Mouse (Mus musculus): ENCODE data around the gene Pnkp. TPM values are rescaled to one million over a fixed set of nuclear protein-coding genes. Genes with fewer than 3 reads are reported as not detected.

Gene Pnkp
- total and polyA plus RNA-seq, 3 experiments: 14.8 to 41.6 (median 22.2) TPM

GRCm38 (mm10) chr7:44868919-44869696, 12.2 kb downstream of the Pnkp start:
- peaks cover 28% of the 10 kb centered on the region for H3K27me3 ChIP-seq (replicated peaks)
- H3K27ac ChIP-seq (ENCODE audit: insufficient read depth, low read depth): peak overlapping the region; percentile 31; the same call in 1 of the 2 replicates
- H3K9ac ChIP-seq (ENCODE audit: insufficient read depth, low read depth): peak overlapping the region; percentile 78
- no peaks in the 10 kb centered on the region for H3K9me3 ChIP-seq (replicated peaks; ENCODE audit: low read length)
- H3K4me1 ChIP-seq (ENCODE audit: control insufficient read depth in 1 of 2, insufficient read depth in 2 of 2): peaks cover 25 to 41% of the 10 kb centered on the region in 2 experiments
- DNase-seq (ENCODE audit: extremely low read depth): no peak
- H3K4me2 ChIP-seq (ENCODE audit: insufficient read depth, low read depth, poor library complexity, severe bottlenecking): peak overlapping the region; percentile 98
- peaks cover 11 to 24% of the 10 kb centered on the region in 2 experiments for H3K36me3 ChIP-seq (replicated peaks in 1 of 2; ENCODE audit: control insufficient read depth in 1 of 2, insufficient read depth in 1 of 2, low read length in 1 of 2)
- H3K79me2 ChIP-seq (replicated peaks; ENCODE audit: control insufficient read depth, extremely low read depth, insufficient read depth, poor library complexity, severe bottlenecking): no peaks in the 10 kb centered on the region
- TF ChIP-seq MXI1 (IDR thresholded peaks at IDR 0.05; ENCODE audit: low read depth, low read length) (peak; percentile 11; the same call in 1 of the 2 replicates), HCFC1 (IDR thresholded peaks at IDR 0.05; ENCODE audit: low read depth, low read length) (no peak), ZKSCAN1 (IDR thresholded peaks at IDR 0.05; ENCODE audit: borderline replicate concordance, low read depth, low read length) (no peak), NRF1 (IDR thresholded peaks at IDR 0.05; ENCODE audit: low read depth, low read length) (peak; percentile 53; the same call in 1 of the 2 replicates), ETS1 (conservative IDR thresholded peaks at IDR 0.05; ENCODE audit: low read depth, low read length) (0 out of 2 replicates have a peak, but pooled peaks have one; percentile 19)
- dilution Hi-C loops (cut with MboI; ENCODE audit: extremely low pct_ligation_motif_present, extremely low pct_unique_long_range_greater_than_20kb, low sequenced_read_pairs) (no loop called here), in situ Hi-C loops (cut with MboI; ENCODE audit: low pct_ligation_motif_present, low pct_unique_long_range_greater_than_20kb, low sequenced_read_pairs) (no loop called here)
- peak overlapping the region; percentile 50 to 97 (median 66) for H3K4me3 ChIP-seq (replicated peaks in 1 of 3; ENCODE audit: low read depth in 2 of 3, low read length in 2 of 3, poor library complexity in 1 of 3)

- H3K4me3 ChIP-seq (replicated peaks in 1 of 3; ENCODE audit: low read depth in 2 of 3, low read length in 2 of 3, poor library complexity in 1 of 3): peak within 1 kb of the TSS; percentile 50 to 97 (median 66)
- dilution Hi-C loops (cut with MboI; ENCODE audit: extremely low pct_ligation_motif_present, extremely low pct_unique_long_range_greater_than_20kb, low sequenced_read_pairs) (no loop called here), in situ Hi-C loops (cut with MboI; ENCODE audit: low pct_ligation_motif_present, low pct_unique_long_range_greater_than_20kb, low sequenced_read_pairs) (no loop called here)
- no peaks in the 10 kb centered on the region for H3K79me2 ChIP-seq (replicated peaks; ENCODE audit: control insufficient read depth, extremely low read depth, insufficient read depth, poor library complexity, severe bottlenecking)
- H3K9me3 ChIP-seq (replicated peaks; ENCODE audit: low read length): no peaks in the 10 kb centered on the region
- TF ChIP-seq NRF1 (IDR thresholded peaks at IDR 0.05; ENCODE audit: low read depth, low read length) (no peak), CHD1 (IDR thresholded peaks at IDR 0.05; ENCODE audit: low read depth, low read length) (peak; percentile 97), MAZ (IDR thresholded peaks at IDR 0.05; ENCODE audit: low read depth, low read length) (0 out of 2 replicates have a peak, but pooled peaks have one; percentile 34), IRF4 (IDR thresholded peaks at IDR 0.05; ENCODE audit: low read depth, low read length) (peak; percentile 28; the same call in 1 of the 2 replicates), EP300 (IDR thresholded peaks at IDR 0.05; ENCODE audit: low read length) (no peak), POLR2A (IDR thresholded peaks at IDR 0.05; ENCODE audit: low read depth, low read length) (0 out of 2 replicates have a peak, but pooled peaks have one; percentile 18), ZNF384 (IDR thresholded peaks at IDR 0.05; ENCODE audit: low read depth, low read length) (no peak), ZKSCAN1 (IDR thresholded peaks at IDR 0.05; ENCODE audit: borderline replicate concordance, low read depth, low read length) (no peak), USF1 (IDR thresholded peaks at IDR 0.05; ENCODE audit: low read depth, low read length) (no peak), SIN3A (IDR thresholded peaks at IDR 0.05; ENCODE audit: low read length) (peak; percentile 66), ETS1 (conservative IDR thresholded peaks at IDR 0.05; ENCODE audit: low read depth, low read length) (0 out of 2 replicates have a peak, but pooled peaks have one; percentile 6), MEF2A (IDR thresholded peaks at IDR 0.05; ENCODE audit: borderline replicate concordance, low read depth, low read length) (0 out of 2 replicates have a peak, but pooled peaks have one; percentile 27), KAT2A (IDR thresholded peaks at IDR 0.05; ENCODE audit: insufficient replicate concordance, low read length) (0 out of 2 replicates have a peak, but pooled peaks have one; percentile 14), HCFC1 (IDR thresholded peaks at IDR 0.05; ENCODE audit: low read depth, low read length) (peak; percentile 77), MXI1 (IDR thresholded peaks at IDR 0.05; ENCODE audit: low read depth, low read length) (0 out of 2 replicates have a peak, but pooled peaks have one; percentile 24), BHLHE40 (IDR thresholded peaks at IDR 0.05; ENCODE audit: low read depth, low read length) (no peak), TCF12 (IDR thresholded peaks at IDR 0.05; ENCODE audit: low read depth, low read length) (peak; percentile 15; the same call in 1 of the 2 replicates), ZMIZ1 (IDR thresholded peaks at IDR 0.05; ENCODE audit: low read depth, low read length) (0 out of 2 replicates have a peak, but pooled peaks have one; percentile 43), USF2 (conservative IDR thresholded peaks at IDR 0.05; ENCODE audit: low read depth, low read length) (no peak), UBTF (IDR thresholded peaks at IDR 0.05; ENCODE audit: low read depth, low read length) (no peak)
- peak; percentile 84 for DNase-seq (ENCODE audit: extremely low read depth)
- peak within 1 kb of the TSS; percentile 78 for H3K9ac ChIP-seq (ENCODE audit: insufficient read depth, low read depth)
- peaks cover 22 to 36% of the 10 kb centered on the region in 2 experiments for H3K4me1 ChIP-seq (ENCODE audit: control insufficient read depth in 1 of 2, insufficient read depth in 2 of 2)
- H3K4me2 ChIP-seq (ENCODE audit: insufficient read depth, low read depth, poor library complexity, severe bottlenecking): peak within 1 kb of the TSS; percentile 98
- peaks cover 28% of the 10 kb centered on the region for H3K27me3 ChIP-seq (replicated peaks)
- H3K36me3 ChIP-seq (replicated peaks in 1 of 2; ENCODE audit: control insufficient read depth in 1 of 2, insufficient read depth in 1 of 2, low read length in 1 of 2): peaks cover 3 to 16% of the 10 kb centered on the region in 2 experiments
- peak within 1 kb of the TSS; percentile 31; the same call in 1 of the 2 replicates for H3K27ac ChIP-seq (ENCODE audit: insufficient read depth, low read depth)
Measured at GRCm38 (mm10) chr7:44869697-44870528, 13.0 kb downstream of the Pnkp start, which contains the start of gene Ptov1. Gene Ptov1, minus strand, starts transcription at chr7:44869788.
